Mouse (Mus musculus): Measurements from ENCODE around the gene Csnk2b. TPM values are rescaled to one million over a fixed set of nuclear protein-coding genes. Genes with fewer than 3 reads are reported as not detected.

Gene Csnk2b
- polyA plus RNA-seq, 1 experiment from 2014 or later, result 290 TPM

GRCm38 (mm10) chr17:35074097-35074496, 47.8 kb downstream of the Csnk2b start:
- ATAC-seq (ENCODE audit: insufficient number of reproducible peaks, low FRiP score, low TSS enrichment, low read depth), result no peak
- Histone ChIP-seq H3K27ac (replicated peaks; ENCODE audit: low read depth, low read length) (no peak overlapping the region), H3K4me3 (ENCODE audit: low read depth, low read length) (no peak overlapping the region), H3K4me2 (ENCODE audit: low read depth, severe bottlenecking) (no peak overlapping the region), H3K36me3 (ENCODE audit: control insufficient read depth, insufficient read depth, low read length) (no peaks in the 10 kb centered on the region), H3K4me1 (ENCODE audit: control insufficient read depth, insufficient read depth, low read length) (peaks cover 12% of the 10 kb centered on the region), H3K27me3 (ENCODE audit: control insufficient read depth, insufficient read depth, low read length) (no peaks in the 10 kb centered on the region), H3K9ac (ENCODE audit: low read length) (no peak overlapping the region; the same call in 1 of the 2 replicates), H3K9me3 (ENCODE audit: control insufficient read depth, low read length) (no peaks in the 10 kb centered on the region)
- WGBS, result 38% methylated on average over 17 of the region's 17 CpGs
- DNase-seq (ENCODE audit: low spot score), result no peak

GRCm38 (mm10) chr17:35071454-35071853, 50.4 kb downstream of the Csnk2b start:
- H3K4me1 ChIP-seq (ENCODE audit: control insufficient read depth, insufficient read depth, low read length), result 0 out of 2 replicates have a peak, but pooled peaks cover 2% of the 10 kb centered on the region
- H3K36me3 ChIP-seq (ENCODE audit: control insufficient read depth, insufficient read depth, low read length), result no peaks in the 10 kb centered on the region
- no peak for ATAC-seq (ENCODE audit: insufficient number of reproducible peaks, low FRiP score, low TSS enrichment, low read depth)
- H3K27me3 ChIP-seq (ENCODE audit: control insufficient read depth, insufficient read depth, low read length), result peaks cover 12% of the 10 kb centered on the region
- DNase-seq (ENCODE audit: low spot score), result no peak
- H3K9ac ChIP-seq (ENCODE audit: low read length), result no peak overlapping the region; the same call in 1 of the 2 replicates
- H3K27ac ChIP-seq (replicated peaks; ENCODE audit: low read depth, low read length), result no peak overlapping the region
- H3K4me3 ChIP-seq (ENCODE audit: low read depth, low read length), result no peak overlapping the region
- no peaks in the 10 kb centered on the region for H3K9me3 ChIP-seq (ENCODE audit: control insufficient read depth, low read length)
- 82% methylated on average over 9 of the region's 9 CpGs for WGBS
- H3K4me2 ChIP-seq (ENCODE audit: low read depth, severe bottlenecking), result no peak overlapping the region

- 66% methylated on average over 6 of the region's 6 CpGs for WGBS
- ATAC-seq (ENCODE audit: insufficient number of reproducible peaks, low FRiP score, low TSS enrichment, low read depth), result no peak
- Histone ChIP-seq H3K4me3 (ENCODE audit: low read depth, low read length) (no peak overlapping the region), H3K9ac (ENCODE audit: low read length) (no peak overlapping the region), H3K9me3 (ENCODE audit: control insufficient read depth, low read length) (no peaks in the 10 kb centered on the region), H3K4me1 (ENCODE audit: control insufficient read depth, insufficient read depth, low read length) (0 out of 2 replicates have a peak, but pooled peaks cover 2% of the 10 kb centered on the region), H3K27me3 (ENCODE audit: control insufficient read depth, insufficient read depth, low read length) (peaks cover 19% of the 10 kb centered on the region), H3K27ac (replicated peaks; ENCODE audit: low read depth, low read length) (no peak overlapping the region), H3K4me2 (ENCODE audit: low read depth, severe bottlenecking) (no peak overlapping the region), H3K36me3 (ENCODE audit: control insufficient read depth, insufficient read depth, low read length) (no peaks in the 10 kb centered on the region)
- DNase-seq (ENCODE audit: low spot score), result no peak
Observed at GRCm38 (mm10) chr17:35070556-35071229, 51.2 kb downstream of the Csnk2b start.

GRCm38 (mm10) chr17:35068213-35068914, 53.5 kb downstream of the Csnk2b start:
- WGBS, result 82% methylated on average over 17 of the region's 17 CpGs
- Histone ChIP-seq H3K4me3 (ENCODE audit: low read depth, low read length) (no peak overlapping the region), H3K4me2 (ENCODE audit: low read depth, severe bottlenecking) (no peak overlapping the region), H3K27ac (replicated peaks; ENCODE audit: low read depth, low read length) (no peak overlapping the region), H3K9ac (ENCODE audit: low read length) (no peak overlapping the region), H3K27me3 (ENCODE audit: control insufficient read depth, insufficient read depth, low read length) (peaks cover 27% of the 10 kb centered on the region), H3K4me1 (ENCODE audit: control insufficient read depth, insufficient read depth, low read length) (peaks cover 13% of the 10 kb centered on the region; the same call in 1 of the 2 replicates), H3K36me3 (ENCODE audit: control insufficient read depth, insufficient read depth, low read length) (no peaks in the 10 kb centered on the region), H3K9me3 (ENCODE audit: control insufficient read depth, low read length) (no peaks in the 10 kb centered on the region)
- DNase-seq (ENCODE audit: low spot score) (no peak), ATAC-seq (ENCODE audit: insufficient number of reproducible peaks, low FRiP score, low TSS enrichment, low read depth) (no peak)

Other genes with a start within 250 kb of the Csnk2b start
- gene Zbtb12, start 242.6 kb downstream of the Csnk2b start, polyA plus RNA-seq (2014; fragmentation: Nextera tagmentation; extraction: Ambion mirVana), result 1.9 and 2.3 TPM in 2 replicates
- gene Gm20547, start 240.0 kb downstream of the Csnk2b start, polyA plus RNA-seq (2014; fragmentation: Nextera tagmentation; extraction: Ambion mirVana), result not detected in 2 replicates
- 0.44 and 0.58 TPM in 2 replicates for gene C2, start 223.8 kb downstream of the Csnk2b start, polyA plus RNA-seq (2014; fragmentation: Nextera tagmentation; extraction: Ambion mirVana)
- gene Ehmt2, start 223.6 kb downstream of the Csnk2b start, polyA plus RNA-seq (2014; fragmentation: Nextera tagmentation; extraction: Ambion mirVana), result 77.8 and 78.9 TPM in 2 replicates
- gene Slc44a4, start 207.6 kb downstream of the Csnk2b start, polyA plus RNA-seq (2014; fragmentation: Nextera tagmentation; extraction: Ambion mirVana), result 0.21 TPM in 1 of 2 replicates, not detected in the other
- 10.3 and 12.8 TPM in 2 replicates for gene Neu1, start 190.8 kb downstream of the Csnk2b start, polyA plus RNA-seq (2014; fragmentation: Nextera tagmentation; extraction: Ambion mirVana)
- gene Hspa1b, start 162.8 kb downstream of the Csnk2b start, polyA plus RNA-seq (2014; fragmentation: Nextera tagmentation; extraction: Ambion mirVana), result 0.43 and 0.44 TPM in 2 replicates
- gene Gm20481, start 152.1 kb downstream of the Csnk2b start, polyA plus RNA-seq (2014; fragmentation: Nextera tagmentation; extraction: Ambion mirVana), result 0.36 and 0.43 TPM in 2 replicates
- gene Hspa1a, start 149.9 kb downstream of the Csnk2b start, polyA plus RNA-seq (2014; fragmentation: Nextera tagmentation; extraction: Ambion mirVana), result 0.75 and 4.0 TPM in 2 replicates
- 1.5 and 1.6 TPM in 2 replicates for gene Hspa1l, start 149.3 kb downstream of the Csnk2b start, polyA plus RNA-seq (2014; fragmentation: Nextera tagmentation; extraction: Ambion mirVana)
- 266 and 271 TPM in 2 replicates for gene Lsm2, start 140.2 kb downstream of the Csnk2b start, polyA plus RNA-seq (2014; fragmentation: Nextera tagmentation; extraction: Ambion mirVana)
- 124 and 140 TPM in 2 replicates for gene Vars, start 121.1 kb downstream of the Csnk2b start, polyA plus RNA-seq (2014; fragmentation: Nextera tagmentation; extraction: Ambion mirVana)
- gene Vwa7, start 105.5 kb downstream of the Csnk2b start, polyA plus RNA-seq (2014; fragmentation: Nextera tagmentation; extraction: Ambion mirVana), result 0.07 and 0.16 TPM in 2 replicates
- 1.4 TPM in 2 replicates for gene Sapcd1, start 94.0 kb downstream of the Csnk2b start, polyA plus RNA-seq (2014; fragmentation: Nextera tagmentation; extraction: Ambion mirVana)
- gene Msh5, start 75.3 kb downstream of the Csnk2b start, polyA plus RNA-seq (2014; fragmentation: Nextera tagmentation; extraction: Ambion mirVana), result 3.5 and 3.7 TPM in 2 replicates
- 52.1 and 76.7 TPM in 2 replicates for gene Clic1, start 72.1 kb downstream of the Csnk2b start, polyA plus RNA-seq (2014; fragmentation: Nextera tagmentation; extraction: Ambion mirVana)
- 553 and 582 TPM in 2 replicates for gene Ddah2, start 63.0 kb downstream of the Csnk2b start, polyA plus RNA-seq (2014; fragmentation: Nextera tagmentation; extraction: Ambion mirVana)
- 0.16 TPM in 1 of 2 replicates, not detected in the other for gene Ly6g6c, start 56.7 kb downstream of the Csnk2b start, polyA plus RNA-seq (2014; fragmentation: Nextera tagmentation; extraction: Ambion mirVana)
- gene Mpig6b, start 55.9 kb downstream of the Csnk2b start, polyA plus RNA-seq (2014; fragmentation: Nextera tagmentation; extraction: Ambion mirVana), result 0.84 and 1.2 TPM in 2 replicates
- 1.5 and 2.1 TPM in 2 replicates for gene Ly6g6e, start 45.2 kb downstream of the Csnk2b start, polyA plus RNA-seq (2014; fragmentation: Nextera tagmentation; extraction: Ambion mirVana)
- 0.72 and 1.6 TPM in 2 replicates for gene Ly6g6d, start 44.0 kb downstream of the Csnk2b start, polyA plus RNA-seq (2014; fragmentation: Nextera tagmentation; extraction: Ambion mirVana)
- gene Ly6g6f, start 36.4 kb downstream of the Csnk2b start, polyA plus RNA-seq (2014; fragmentation: Nextera tagmentation; extraction: Ambion mirVana), result 0.27 and 0.73 TPM in 2 replicates
- 43.1 and 46.9 TPM in 2 replicates for gene Abhd16a, start 32.8 kb downstream of the Csnk2b start, polyA plus RNA-seq (2014; fragmentation: Nextera tagmentation; extraction: Ambion mirVana)
- gene Ly6g5c, start 13.8 kb downstream of the Csnk2b start, polyA plus RNA-seq (2014; fragmentation: Nextera tagmentation; extraction: Ambion mirVana), result not detected in 2 replicates
- gene Ly6g5b, start 6.6 kb downstream of the Csnk2b start, polyA plus RNA-seq (2014; fragmentation: Nextera tagmentation; extraction: Ambion mirVana), result 0.44 and 0.75 TPM in 2 replicates
- 24.0 and 29.1 TPM in 2 replicates for gene Gpank1, start 598 bp downstream of the Csnk2b start, polyA plus RNA-seq (2014; fragmentation: Nextera tagmentation; extraction: Ambion mirVana)
- 8.6 and 8.9 TPM in 2 replicates for gene D17H6S53E, start 4.3 kb upstream of the Csnk2b start, polyA plus RNA-seq (2014; fragmentation: Nextera tagmentation; extraction: Ambion mirVana)
- gene Apom, start 10.0 kb upstream of the Csnk2b start, polyA plus RNA-seq (2014; fragmentation: Nextera tagmentation; extraction: Ambion mirVana), result 0.44 and 1.5 TPM in 2 replicates
- 103 and 104 TPM in 2 replicates for gene Bag6, start 13.1 kb upstream of the Csnk2b start, polyA plus RNA-seq (2014; fragmentation: Nextera tagmentation; extraction: Ambion mirVana)
- 215 and 234 TPM in 2 replicates for gene Prrc2a, start 42.8 kb upstream of the Csnk2b start, polyA plus RNA-seq (2014; fragmentation: Nextera tagmentation; extraction: Ambion mirVana)
- 3.4 and 3.9 TPM in 2 replicates for gene Aif1, start 54.0 kb upstream of the Csnk2b start, polyA plus RNA-seq (2014; fragmentation: Nextera tagmentation; extraction: Ambion mirVana)
- 4.0 and 4.7 TPM in 2 replicates for gene Lst1, start 66.4 kb upstream of the Csnk2b start, polyA plus RNA-seq (2014; fragmentation: Nextera tagmentation; extraction: Ambion mirVana)
- 0.45 and 0.54 TPM in 2 replicates for gene Ltb, start 72.4 kb upstream of the Csnk2b start, polyA plus RNA-seq (2014; fragmentation: Nextera tagmentation; extraction: Ambion mirVana)
- not detected in 2 replicates for gene Tnf, start 80.0 kb upstream of the Csnk2b start, polyA plus RNA-seq (2014; fragmentation: Nextera tagmentation; extraction: Ambion mirVana)
- gene Lta, start 83.3 kb upstream of the Csnk2b start, polyA plus RNA-seq (2014; fragmentation: Nextera tagmentation; extraction: Ambion mirVana), result 0.11 and 0.27 TPM in 2 replicates
- not detected in 2 replicates for gene Gm16181, start 98.8 kb upstream of the Csnk2b start, polyA plus RNA-seq (2014; fragmentation: Nextera tagmentation; extraction: Ambion mirVana)
- 3.9 and 5.9 TPM in 2 replicates for gene Atp6v1g2, start 111.6 kb upstream of the Csnk2b start, polyA plus RNA-seq (2014; fragmentation: Nextera tagmentation; extraction: Ambion mirVana)
- 4.0 and 4.6 TPM in 2 replicates for gene Nfkbil1, start 113.7 kb upstream of the Csnk2b start, polyA plus RNA-seq (2014; fragmentation: Nextera tagmentation; extraction: Ambion mirVana)
- gene Ddx39b, start 119.7 kb upstream of the Csnk2b start, polyA plus RNA-seq (2014; fragmentation: Nextera tagmentation; extraction: Ambion mirVana), result 739 and 748 TPM in 2 replicates
- gene H2-D1, start 140.7 kb upstream of the Csnk2b start, polyA plus RNA-seq (2014; fragmentation: Nextera tagmentation; extraction: Ambion mirVana), result 15.7 and 16.3 TPM in 2 replicates
- not detected in 2 replicates for gene H2-Q1, start 198.4 kb upstream of the Csnk2b start, polyA plus RNA-seq (2014; fragmentation: Nextera tagmentation; extraction: Ambion mirVana)
- 0.16 and 0.31 TPM in 2 replicates for gene H2-Q2, start 220.2 kb upstream of the Csnk2b start, polyA plus RNA-seq (2014; fragmentation: Nextera tagmentation; extraction: Ambion mirVana)